Mouse (Mus musculus): Measurements from ENCODE around the gene Psg26.

- peak; percentile 26; the same call in 1 of the 2 replicates for TF ChIP-seq CTCF (IDR thresholded peaks at IDR 0.05; ENCODE audit: low read depth)
- TF ChIP-seq EP300 (IDR thresholded peaks at IDR 0.05; ENCODE audit: low read depth): no peak
Observed at GRCm38 (mm10) chr7:18511479-18511878, 27.5 kb upstream of the Psg26 start.
